Mouse (Mus musculus): Measurements from ENCODE around the gene Srsf2.

DNA sequence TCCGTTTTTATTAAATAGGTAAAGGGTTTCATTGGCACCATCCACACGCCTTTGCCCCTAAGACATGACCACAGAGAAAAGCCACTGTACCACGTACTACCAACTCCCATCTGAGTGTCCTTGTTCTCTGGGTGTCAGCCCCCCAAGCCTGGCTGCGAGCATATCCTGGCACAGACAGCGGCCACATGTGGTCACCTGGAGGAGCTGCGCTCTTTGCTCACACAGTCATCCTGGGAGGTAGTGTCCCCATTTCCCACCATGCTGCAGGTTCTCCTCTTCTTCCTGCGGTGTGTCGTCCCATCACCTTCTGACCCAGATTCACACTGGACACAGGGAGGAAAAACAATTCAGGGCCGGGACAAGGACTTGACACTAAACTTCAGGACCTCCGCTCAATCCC, 15.5 kb downstream of the Srsf2 start:
- TF ChIP-seq TAL1 (IDR thresholded peaks at IDR 0.05; ENCODE audit: low read length) (no peak), GATA1 (IDR thresholded peaks at IDR 0.05; ENCODE audit: low read length) (no peak)

Data from erythroblast, embryonic 14.5 days (primary cell).